Mouse (Mus musculus): Measurements from ENCODE around the gene Xkr7.
A peak's percentile ranks its signal among the peaks of the same experiment; 100 is the strongest.

Xkr7 gene

GRCm38 (mm10) chr2:153071491-153072184 lies 40.0 kb downstream of the Xkr7 start:
- peak; percentile 31 for DNase-seq (ENCODE audit: inconsistent ontology term)

- no peak for DNase-seq (ENCODE audit: inconsistent ontology term)
Observed at GRCm38 (mm10) chr2:153074651-153075050, 43.0 kb downstream of the Xkr7 start.

GRCm38 (mm10) chr2:153075961-153076360 lies 44.3 kb downstream of the Xkr7 start:
- DNase-seq (ENCODE audit: inconsistent ontology term), result no peak

GRCm38 (mm10) chr2:153080841-153081523 lies 49.3 kb downstream of the Xkr7 start:
- DNase-seq (ENCODE audit: inconsistent ontology term), result peak; percentile 52

- no peak for DNase-seq (ENCODE audit: inconsistent ontology term)
Observed at GRCm38 (mm10) chr2:153081866-153082265, 50.2 kb downstream of the Xkr7 start.

- no peak for DNase-seq (ENCODE audit: inconsistent ontology term)
Observed at GRCm38 (mm10) chr2:153083275-153083674, 51.6 kb downstream of the Xkr7 start.

- DNase-seq (ENCODE audit: inconsistent ontology term), result no peak
Observed at GRCm38 (mm10) chr2:153083824-153084223, 52.2 kb downstream of the Xkr7 start.

GRCm38 (mm10) chr2:153084261-153084976 lies 52.8 kb downstream of the Xkr7 start:
- no peak for DNase-seq (ENCODE audit: inconsistent ontology term)

GRCm38 (mm10) chr2:153085556-153085955 lies 53.9 kb downstream of the Xkr7 start:
- no peak for DNase-seq (ENCODE audit: inconsistent ontology term)

GRCm38 (mm10) chr2:153086166-153086565 lies 54.5 kb downstream of the Xkr7 start:
- no peak for DNase-seq (ENCODE audit: inconsistent ontology term)

GRCm38 (mm10) chr2:153087091-153087490 lies 55.4 kb downstream of the Xkr7 start:
- no peak for DNase-seq (ENCODE audit: inconsistent ontology term)

- no peak for DNase-seq (ENCODE audit: inconsistent ontology term)
Observed at GRCm38 (mm10) chr2:153089316-153089715, 57.7 kb downstream of the Xkr7 start.

- no peak for DNase-seq (ENCODE audit: inconsistent ontology term)
Observed at GRCm38 (mm10) chr2:153090551-153091165, 59.0 kb downstream of the Xkr7 start.
